Mouse (Mus musculus) kidney, embryonic 16.5 days (tissue): Measurements from ENCODE around the gene Gpatch3. TPM values are rescaled to one million over a fixed set of nuclear protein-coding genes. Genes with fewer than 3 reads are reported as not detected.

Source experiments
- ATAC-seq: fragments of 200-750 bp; cut with Nextera tagmentation; 2 replicates; pipeline ENCODE4 v1.8.0; 2017; ENCODE audit warnings: moderate TSS enrichment; ENCODE audit not compliant: low FRiP score, low TSS enrichment
- H3K27ac ChIP-seq: fragments of 300-500 bp; sonication (generic); 2 replicates; pipeline ENCODE4 v1.5.1; 2014; ENCODE audit warnings: low read length
- H3K27me3 ChIP-seq: fragments of 300-500 bp; sonication (generic); 2 replicates; pipeline ENCODE4 v1.6.1; 2014; ENCODE audit warnings: low read length, control low read depth, mixed read lengths; ENCODE audit not compliant: insufficient read depth
- H3K36me3 ChIP-seq: fragments of 300-500 bp; sonication (generic); 2 replicates; pipeline ENCODE4 v1.6.1; 2014; ENCODE audit warnings: low read length, control low read depth, mixed read lengths; ENCODE audit not compliant: insufficient read depth
- H3K4me1 ChIP-seq: fragments of 300-500 bp; sonication (generic); 2 replicates; pipeline ENCODE4 v1.6.1; 2014; ENCODE audit warnings: low read length, control low read depth, mixed read lengths; ENCODE audit not compliant: insufficient read depth
- H3K4me2 ChIP-seq: fragments of 300-500 bp; sonication (generic); replicated peaks from 2 replicates; pipeline ENCODE4 v1.6.1; 2014; ENCODE audit warnings: low read depth, low read length
- H3K4me3 ChIP-seq: fragments of 300-500 bp; sonication (generic); 2 replicates; pipeline ENCODE4 v1.5.1; 2014; ENCODE audit warnings: mild to moderate bottlenecking, low read length
- H3K9ac ChIP-seq: fragments of 300-500 bp; sonication (generic); replicated peaks from 2 replicates; pipeline ENCODE4 v1.6.1; 2014; ENCODE audit warnings: low read length
- H3K9me3 ChIP-seq: fragments of 300-500 bp; sonication (generic); 2 replicates; pipeline ENCODE4 v1.6.1; 2016; ENCODE audit warnings: low read length, control low read depth
- WGBS: fragments of 180-500 bp; shearing (Covaris S2); extraction: QIAGEN DNeasy Blood & Tissue Kit; methylation state at CpG from one replicate; pipeline ENCODE4 v1.1.7; 2014; 5-methylcytosine and 5-hydroxymethylcytosine counted together
- polyA plus RNA-seq: library from polyadenylated mRNA; unstranded; fragments of >200 nt; fragmentation: Nextera tagmentation; extraction: Ambion mirVana; gene quantifications from 2 replicates; pipeline ENCODE4 v1.2.1, GENCODE M21; 2015

The Gpatch3 gene
- polyA plus RNA-seq, 1 experiment from 2014 or later: 8.3 TPM

DNA sequence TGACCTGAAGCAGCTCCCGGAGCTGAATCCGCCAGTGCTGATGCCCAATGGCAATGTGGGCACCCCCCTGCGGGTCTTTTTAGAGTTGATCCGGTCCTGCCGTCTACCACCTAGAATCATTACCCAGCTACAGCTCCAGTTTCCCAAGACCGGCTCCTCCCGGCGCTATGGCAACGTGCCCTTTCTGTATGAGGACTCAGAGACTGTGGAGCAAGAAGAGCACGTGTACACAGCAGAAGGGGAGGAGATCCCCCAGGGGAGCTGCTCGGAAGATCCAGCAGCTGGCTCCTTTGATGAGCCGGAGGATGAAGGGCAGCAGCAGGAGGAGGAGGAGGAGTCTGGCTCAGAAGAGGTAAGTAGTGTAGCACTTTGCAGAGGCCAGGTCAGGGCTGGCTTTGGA is 3.4 kb downstream of the Gpatch3 start:
- H3K36me3 ChIP-seq: peaks cover 38% of the 10 kb centered on the region
- H3K4me1 ChIP-seq: peaks cover 6% of the 10 kb centered on the region
- no peak for ATAC-seq
- no peak overlapping the region for H3K27ac ChIP-seq
- WGBS: 74% methylated on average over 12 of the region's 12 CpGs
- H3K4me2 ChIP-seq: no peak overlapping the region
- H3K9me3 ChIP-seq: no peaks in the 10 kb centered on the region
- no peak overlapping the region for H3K4me3 ChIP-seq
- H3K9ac ChIP-seq: no peak overlapping the region
- no peaks in the 10 kb centered on the region for H3K27me3 ChIP-seq

- 65% methylated on average over 6 of the region's 6 CpGs for WGBS
- peak overlapping the region; percentile 76 for H3K9ac ChIP-seq
- H3K9me3 ChIP-seq: no peaks in the 10 kb centered on the region
- H3K36me3 ChIP-seq: peaks cover 46% of the 10 kb centered on the region
- H3K27ac ChIP-seq: peak overlapping the region; percentile 69
- ATAC-seq: peak; percentile 21
- H3K4me1 ChIP-seq: peaks cover 12% of the 10 kb centered on the region
- no peaks in the 10 kb centered on the region for H3K27me3 ChIP-seq
- peak overlapping the region; percentile 99 for H3K4me3 ChIP-seq
- H3K4me2 ChIP-seq: peak overlapping the region; percentile 99
These were observed 9.1 kb downstream of the Gpatch3 start for GRCm38 (mm10) chr4:133583690-133584058.

DNA sequence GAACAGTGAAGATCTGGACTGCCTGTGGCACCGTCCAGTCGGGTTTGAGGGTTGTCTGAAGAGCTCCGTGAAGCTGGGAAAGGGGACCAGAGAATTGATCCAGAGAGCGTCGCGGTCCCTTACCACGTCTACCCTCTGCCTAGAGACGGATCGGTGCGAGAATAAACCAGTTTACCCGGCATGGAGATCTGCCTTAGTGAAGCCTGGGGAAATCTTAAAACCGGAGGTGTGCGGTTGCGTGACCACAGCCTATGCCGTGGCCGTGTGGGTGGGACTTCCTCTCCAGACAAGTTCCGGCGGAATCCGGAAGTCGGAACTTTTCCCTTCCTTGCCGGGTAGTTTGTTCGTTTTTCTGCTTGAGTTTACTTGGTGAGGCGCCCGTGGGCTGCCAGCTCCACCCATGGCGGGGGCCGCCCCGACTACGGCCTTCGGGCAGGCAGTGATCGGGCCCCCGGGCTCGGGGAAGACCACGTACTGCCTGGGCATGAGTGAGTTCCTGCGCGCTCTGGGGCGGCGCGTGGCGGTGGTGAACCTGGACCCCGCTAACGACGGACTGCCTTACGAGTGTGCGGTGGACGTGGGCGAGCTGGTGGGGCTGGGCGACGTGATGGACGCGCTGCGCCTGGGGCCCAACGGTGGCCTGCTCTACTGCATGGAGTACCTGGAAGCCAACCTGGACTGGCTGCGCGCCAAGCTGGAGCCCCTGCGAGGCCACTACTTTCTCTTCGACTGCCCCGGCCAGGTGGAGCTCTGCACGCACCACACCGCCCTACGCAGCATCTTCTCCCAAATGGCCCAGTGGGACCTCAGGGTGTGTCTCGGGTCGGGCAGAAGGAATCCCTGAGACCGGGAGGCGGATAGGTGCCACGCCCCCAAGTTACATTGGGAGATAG is 9.8 kb downstream of the Gpatch3 start, which contains the start of gene Gpn2:
TSS of gene Gpn2 (plus strand) at position 304 of the 893 bp plus-strand sequence.
- H3K9ac ChIP-seq: peak within 1 kb of the TSS; percentile 76

GRCm38 (mm10) chr4:133592570-133592969 is 18.0 kb downstream of the Gpatch3 start:
- no peak overlapping the region for H3K27ac ChIP-seq

More for the DNA sequence above, 9.8 kb downstream of the Gpatch3 start, which contains the start of gene Gpn2:
- no peaks in the 10 kb centered on the region for H3K27me3 ChIP-seq
- H3K4me3 ChIP-seq: peak within 1 kb of the TSS; percentile 99
- H3K4me2 ChIP-seq: peak within 1 kb of the TSS; percentile 99
- H3K36me3 ChIP-seq: peaks cover 45% of the 10 kb centered on the region
- WGBS: 1% methylated on average over 64 of the region's 65 CpGs
- no peaks in the 10 kb centered on the region for H3K9me3 ChIP-seq
- peak within 1 kb of the TSS; percentile 69 for H3K27ac ChIP-seq
- ATAC-seq: peak; percentile 91
- H3K4me1 ChIP-seq: peaks cover 12% of the 10 kb centered on the region

GRCm38 (mm10) chr4:133595538-133595937 is 21.0 kb downstream of the Gpatch3 start:
- 69% methylated on average over 7 of the region's 7 CpGs for WGBS
- Histone ChIP-seq H3K4me3 (no peak overlapping the region), H3K9ac (no peak overlapping the region), H3K4me1 (peaks cover 22% of the 10 kb centered on the region), H3K4me2 (no peak overlapping the region), H3K36me3 (peaks cover 11% of the 10 kb centered on the region), H3K27ac (no peak overlapping the region), H3K9me3 (no peaks in the 10 kb centered on the region), H3K27me3 (peaks cover 10% of the 10 kb centered on the region)
- no peak for ATAC-seq

More at GRCm38 (mm10) chr4:133592570-133592969, 18.0 kb downstream of the Gpatch3 start:
- WGBS: 30% methylated on average over 7 of the region's 7 CpGs
- Histone ChIP-seq H3K9me3 (no peaks in the 10 kb centered on the region), H3K27me3 (no peaks in the 10 kb centered on the region), H3K4me2 (no peak overlapping the region), H3K9ac (no peak overlapping the region), H3K4me1 (0 out of 2 replicates have a peak, but pooled peaks cover 3% of the 10 kb centered on the region), H3K4me3 (no peak overlapping the region), H3K36me3 (peaks cover 36% of the 10 kb centered on the region)
- peak; percentile 65 for ATAC-seq

- no peak for ATAC-seq
- peaks cover 10% of the 10 kb centered on the region for H3K27me3 ChIP-seq
- H3K4me1 ChIP-seq: peaks cover 22% of the 10 kb centered on the region
- 81% methylated on average over 6 of the region's 6 CpGs for WGBS
- peaks cover 7% of the 10 kb centered on the region for H3K36me3 ChIP-seq
- no peak overlapping the region for H3K4me3 ChIP-seq
- no peak overlapping the region for H3K27ac ChIP-seq
- no peak overlapping the region for H3K4me2 ChIP-seq
- no peak overlapping the region for H3K9ac ChIP-seq
- no peaks in the 10 kb centered on the region for H3K9me3 ChIP-seq
These were observed 21.5 kb downstream of the Gpatch3 start for GRCm38 (mm10) chr4:133596084-133596483.

GRCm38 (mm10) chr4:133598616-133599015 is 24.1 kb downstream of the Gpatch3 start:
- Histone ChIP-seq H3K27me3 (peaks cover 23% of the 10 kb centered on the region), H3K27ac (peak overlapping the region; percentile 66), H3K9ac (no peak overlapping the region), H3K4me3 (no peak overlapping the region), H3K4me2 (peak overlapping the region; percentile 92; the same call in 1 of the 2 replicates), H3K36me3 (no peaks in the 10 kb centered on the region; the same call in 1 of the 2 replicates), H3K9me3 (no peaks in the 10 kb centered on the region), H3K4me1 (peaks cover 28% of the 10 kb centered on the region)
- ATAC-seq: no peak
- WGBS: 25% methylated on average over 4 of the region's 4 CpGs

GRCm38 (mm10) chr4:133599116-133599515 is 24.6 kb downstream of the Gpatch3 start:
- Histone ChIP-seq H3K4me2 (peak overlapping the region; percentile 92), H3K4me1 (peaks cover 28% of the 10 kb centered on the region), H3K9me3 (no peaks in the 10 kb centered on the region), H3K36me3 (peaks cover 2% of the 10 kb centered on the region), H3K27me3 (peaks cover 23% of the 10 kb centered on the region), H3K9ac (peak overlapping the region; percentile 67), H3K4me3 (peak overlapping the region; percentile 67), H3K27ac (peak overlapping the region; percentile 66)
- ATAC-seq: no peak
- 19% methylated on average over 7 of the region's 7 CpGs for WGBS

GRCm38 (mm10) chr4:133599571-133600073 is 25.1 kb downstream of the Gpatch3 start:
- WGBS: under 1% methylated on average over 49 of the region's 50 CpGs
- ATAC-seq: peak; percentile 97
- Histone ChIP-seq H3K27ac (peak overlapping the region; percentile 66; the same call in 1 of the 2 replicates), H3K36me3 (peaks cover 3% of the 10 kb centered on the region), H3K9ac (peak overlapping the region; percentile 67), H3K4me3 (peak overlapping the region; percentile 67), H3K4me2 (peak overlapping the region; percentile 92), H3K27me3 (peaks cover 23% of the 10 kb centered on the region), H3K4me1 (peaks cover 28% of the 10 kb centered on the region), H3K9me3 (no peaks in the 10 kb centered on the region)
